Mouse (Mus musculus) E14TG2a.4 (cell line): ENCODE measurements around the gene Pard6a.
A peak's percentile ranks its signal among the peaks of the same experiment; 100 is the strongest.

Experiments used
- H3K27me3 ChIP-seq: 2 replicates; pipeline ENCODE4 v1.6.1; 2014; ENCODE audit warnings: low read length, control low read depth; ENCODE audit not compliant: insufficient read depth
- H3K36me3 ChIP-seq: 2 replicates; pipeline ENCODE4 v1.6.1; 2014; ENCODE audit warnings: low read length, control low read depth; ENCODE audit not compliant: insufficient read depth
- H3K4me1 ChIP-seq: replicated peaks from 2 replicates; pipeline ENCODE4 v1.6.1; 2014; ENCODE audit warnings: low read depth, low read length, control low read depth
- H3K4me3 ChIP-seq: replicated peaks from 2 replicates; pipeline ENCODE4 v1.5.1; 2014; ENCODE audit warnings: mild to moderate bottlenecking, low read length
- H3K9me3 ChIP-seq: 2 replicates; pipeline ENCODE4 v1.6.1; 2014; ENCODE audit warnings: low read length, control low read depth
- CTCF ChIP-seq: conservative IDR thresholded peaks from 2 replicates; pipeline ENCODE4 v1.5.1; 2014; ENCODE audit warnings: low read length
- NANOG ChIP-seq: IDR thresholded peaks from 2 replicates; pipeline ENCODE4 v1.6.1; 2014; ENCODE audit warnings: borderline replicate concordance, low read length, mixed read lengths
- POU5F1 ChIP-seq: IDR thresholded peaks from 2 replicates; pipeline ENCODE4 v1.6.1; 2014; ENCODE audit warnings: low read length, borderline replicate concordance

Gene Pard6a

GRCm38 (mm10) chr8:105700966-105701824 lies at the start of gene Pard6a, which contains the start of gene Acd:
Gene Pard6a, plus strand, starts transcription at chr8:105701148.
Gene Acd, minus strand, starts transcription at chr8:105701102.
- H3K36me3 ChIP-seq = peaks cover 65% of the 10 kb centered on the region
- H3K9me3 ChIP-seq = no peaks in the 10 kb centered on the region
- peaks cover 15% of the 10 kb centered on the region; the same call in 1 of the 2 replicates for H3K27me3 ChIP-seq
- H3K4me1 ChIP-seq = peaks cover 57% of the 10 kb centered on the region
- TF ChIP-seq POU5F1 (no peak), CTCF (no peak), NANOG (no peak)
- peak within 1 kb of the TSS; percentile 93 for H3K4me3 ChIP-seq

GRCm38 (mm10) chr8:105657641-105658040 lies 43.3 kb upstream of the Pard6a start:
- Histone ChIP-seq H3K27me3 (no peaks in the 10 kb centered on the region), H3K4me1 (peaks cover 2% of the 10 kb centered on the region; the same call in 1 of the 2 replicates), H3K4me3 (no peak overlapping the region), H3K9me3 (no peaks in the 10 kb centered on the region), H3K36me3 (peaks cover 55% of the 10 kb centered on the region)
- no peak for TF ChIP-seq POU5F1
- TF ChIP-seq NANOG = no peak
- no peak for TF ChIP-seq CTCF

GRCm38 (mm10) chr8:105661167-105661566 lies 39.8 kb upstream of the Pard6a start:
- peaks cover 2% of the 10 kb centered on the region; the same call in 1 of the 2 replicates for H3K4me1 ChIP-seq
- no peaks in the 10 kb centered on the region for H3K9me3 ChIP-seq
- no peaks in the 10 kb centered on the region for H3K27me3 ChIP-seq
- H3K4me3 ChIP-seq = no peak overlapping the region
- H3K36me3 ChIP-seq = peaks cover 64% of the 10 kb centered on the region
- TF ChIP-seq CTCF = peak; percentile 72
- no peak for TF ChIP-seq POU5F1

GRCm38 (mm10) chr8:105677891-105678290 lies 23.1 kb upstream of the Pard6a start:
- Histone ChIP-seq H3K36me3 (peaks cover 96% of the 10 kb centered on the region), H3K4me3 (no peak overlapping the region), H3K9me3 (no peaks in the 10 kb centered on the region), H3K27me3 (no peaks in the 10 kb centered on the region), H3K4me1 (peaks cover 13% of the 10 kb centered on the region)
- TF ChIP-seq POU5F1 (no peak), NANOG (no peak), CTCF (0 out of 2 replicates have a peak, but pooled peaks have one; percentile 3)

- no peaks in the 10 kb centered on the region for H3K9me3 ChIP-seq
- H3K4me1 ChIP-seq = peaks cover 55% of the 10 kb centered on the region
- H3K36me3 ChIP-seq = peaks cover 42% of the 10 kb centered on the region
- TF ChIP-seq POU5F1 = no peak
- no peak for TF ChIP-seq NANOG
- TF ChIP-seq CTCF = no peak
- H3K4me3 ChIP-seq = peak overlapping the region; percentile 74; the same call in 1 of the 2 replicates
- peaks cover 27% of the 10 kb centered on the region for H3K27me3 ChIP-seq
These were observed 15.6 kb upstream of the Pard6a start for GRCm38 (mm10) chr8:105685325-105685724.

- H3K27me3 ChIP-seq = peaks cover 32% of the 10 kb centered on the region
- H3K4me3 ChIP-seq = peak within 1 kb of the TSS; percentile 74
- no peaks in the 10 kb centered on the region for H3K9me3 ChIP-seq
- no peak for TF ChIP-seq POU5F1
- no peak for TF ChIP-seq NANOG
- TF ChIP-seq CTCF = peak; percentile 97
- H3K36me3 ChIP-seq = peaks cover 37% of the 10 kb centered on the region
- peaks cover 61% of the 10 kb centered on the region for H3K4me1 ChIP-seq
These were observed 15.1 kb upstream of the Pard6a start, which contains the start of gene Carmil2 for GRCm38 (mm10) chr8:105685796-105686308. Gene Carmil2, plus strand, starts transcription at chr8:105686274.

GRCm38 (mm10) chr8:105686551-105686950 lies 14.4 kb upstream of the Pard6a start:
- Histone ChIP-seq H3K4me1 (peaks cover 66% of the 10 kb centered on the region), H3K9me3 (no peaks in the 10 kb centered on the region), H3K27me3 (peaks cover 37% of the 10 kb centered on the region), H3K36me3 (peaks cover 30% of the 10 kb centered on the region), H3K4me3 (peak overlapping the region; percentile 74)
- TF ChIP-seq CTCF (no peak), NANOG (no peak), POU5F1 (no peak)

GRCm38 (mm10) chr8:105687512-105687911 lies 13.4 kb upstream of the Pard6a start:
- H3K4me1 ChIP-seq = peaks cover 66% of the 10 kb centered on the region
- peaks cover 24% of the 10 kb centered on the region for H3K36me3 ChIP-seq
- peaks cover 42% of the 10 kb centered on the region for H3K27me3 ChIP-seq
- H3K9me3 ChIP-seq = no peaks in the 10 kb centered on the region
- peak overlapping the region; percentile 55 for H3K4me3 ChIP-seq
- TF ChIP-seq CTCF (no peak), POU5F1 (no peak), NANOG (no peak)
